Comparison of ENCODE assay signal across 13 mouse cellular contexts in the genomic region with DNA sequence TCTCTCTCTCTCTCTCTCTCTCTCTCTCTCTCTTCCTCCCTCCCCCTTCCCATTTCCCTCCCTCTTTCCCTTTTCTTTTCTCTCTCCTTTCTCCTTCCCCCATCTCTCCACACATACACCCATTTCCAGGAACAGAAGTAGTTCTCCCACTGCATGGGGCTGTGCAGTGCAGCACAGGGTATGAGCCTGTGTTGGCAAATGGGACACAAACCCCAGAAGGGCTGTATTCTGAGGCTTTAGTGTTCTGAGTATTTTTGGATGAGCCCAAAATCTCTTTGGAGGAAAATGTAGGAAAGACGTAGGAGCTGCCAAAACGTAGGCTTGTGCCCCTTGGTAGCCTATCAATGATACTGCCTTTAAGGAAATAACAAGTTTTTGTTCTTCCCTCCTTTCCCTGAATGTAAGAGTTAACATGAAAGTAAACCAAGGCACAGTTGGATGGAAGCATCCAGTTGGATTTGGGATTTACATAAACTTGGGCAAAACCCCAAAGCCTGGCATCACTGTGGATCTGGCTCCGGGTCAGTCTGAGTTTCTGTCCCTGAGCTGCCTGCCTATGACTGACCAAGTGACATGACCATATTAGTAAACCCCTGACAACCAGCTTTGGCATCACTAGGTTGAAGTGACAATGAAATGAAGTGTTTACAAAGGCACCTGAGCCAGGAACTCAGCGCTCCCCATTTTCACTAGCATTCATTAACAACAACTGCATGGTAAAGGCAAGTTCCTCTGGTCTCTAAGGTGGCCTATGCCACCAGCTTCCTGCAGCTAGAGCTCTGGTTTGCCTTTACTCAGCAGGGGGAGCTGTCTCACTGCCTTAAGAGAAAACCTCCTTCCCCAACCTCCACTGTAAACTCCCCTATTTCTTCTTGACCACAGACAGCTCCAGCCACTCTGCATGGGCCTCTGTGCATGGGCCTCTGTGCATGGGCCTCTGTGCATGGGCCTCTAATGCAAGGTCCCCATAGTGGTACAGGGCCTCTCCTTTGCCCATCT. TPM values are rescaled to one million over a fixed set of nuclear protein-coding genes. Genes with fewer than 3 reads are reported as not detected.
A peak's percentile ranks its signal among the peaks of the same experiment; 100 is the strongest.
DNase-seq lines count a peak whose midpoint lies in the region; ATAC-seq and TF ChIP-seq lines count a peak whose summit lies in the region.
"Had no signal": no experiment of that assay in that cellular context is flagged by ENCODE, and none has a peak within 500 bp of the region (broad histone marks: within the 10 kb centered on the region; RNA-seq: fewer than 3 reads in every experiment).

No protein-coding gene starts in this region.

- peak; percentile 89 for ATAC-seq in common myeloid progenitor, adult 5-6 weeks (replicated peaks; ENCODE audit: low read depth, poor library complexity, severe bottlenecking)

- no peaks in the 10 kb centered on the region for H3K27me3 ChIP-seq in kidney, adult 2 months (replicated peaks; ENCODE audit: control insufficient read depth, insufficient read depth, low read length)
- H3K27me3 ChIP-seq in ES-Bruce4 (ENCODE audit: control insufficient read depth, insufficient read depth, low read length, poor library complexity, severe bottlenecking): no peaks in the 10 kb centered on the region

- no peak overlapping the region for H3K27ac ChIP-seq in kidney, adult 2 months (ENCODE audit: insufficient read depth, low read depth, low read length)
- no peak overlapping the region for H3K27ac ChIP-seq in ES-Bruce4 (ENCODE audit: insufficient read depth, low read length)

- DNase-seq in kidney, adult 2 months: no peak
- no peak for DNase-seq in kidney, adult 9 months
- DNase-seq in naive thymus-derived CD4-positive, alpha-beta T cell, adult 2 months (ENCODE audit: low read depth): peak; percentile 62
- no peak for DNase-seq in adrenal gland, adult 8-10 months
- no peak for DNase-seq in adrenal gland, postnatal 36 days
- DNase-seq in adrenal gland, postnatal 4 days (ENCODE audit: low spot score in 2 of 2): no peak

- no peak for TF ChIP-seq EP300 in ES-Bruce4 (IDR thresholded peaks at IDR 0.05; ENCODE audit: insufficient read depth, low read depth, low read length)

- peak; percentile 42 for TF ChIP-seq CTCF in kidney, adult 2 months (conservative IDR thresholded peaks at IDR 0.05; ENCODE audit: insufficient read depth, insufficient read length, low read depth, low read length)
- peak; percentile 47 for TF ChIP-seq CTCF in ES-Bruce4 (IDR thresholded peaks at IDR 0.05; ENCODE audit: low read depth, low read length)

- H3K4me3 ChIP-seq in kidney, adult 2 months (ENCODE audit: insufficient read depth, low read depth, low read length): no peak overlapping the region
- no peak overlapping the region for H3K4me3 ChIP-seq in ES-Bruce4 (ENCODE audit: low read depth, low read length)
- H3K4me3 ChIP-seq: erythroblast, embryonic 14.5 days; myocyte had no signal

- WGBS in kidney, adult 2 months: 90% methylated on average over 4 of the region's 4 CpGs

- no peak for TF ChIP-seq POLR2A in kidney, adult 2 months (IDR thresholded peaks at IDR 0.05; ENCODE audit: low read depth, low read length)
- TF ChIP-seq POLR2A in ES-Bruce4 (IDR thresholded peaks at IDR 0.05; ENCODE audit: insufficient read depth, low read length): no peak

- H3K9ac ChIP-seq in ES-Bruce4 (ENCODE audit: low read depth, poor library complexity, severe bottlenecking): no peak overlapping the region

- H3K9me3 ChIP-seq in ES-Bruce4 (replicated peaks; ENCODE audit: control insufficient read depth, insufficient read depth, low read length, poor library complexity, severe bottlenecking): no peaks in the 10 kb centered on the region

- H3K4me1 ChIP-seq in kidney, adult 2 months (ENCODE audit: control insufficient read depth, insufficient read depth, low read length): no peaks in the 10 kb centered on the region
- no peaks in the 10 kb centered on the region for H3K4me1 ChIP-seq in ES-Bruce4 (ENCODE audit: control insufficient read depth, insufficient read depth, low read length)

- no peaks in the 10 kb centered on the region for H3K36me3 ChIP-seq in kidney, adult 2 months (ENCODE audit: control insufficient read depth, insufficient read depth, low read length)
- no peaks in the 10 kb centered on the region for H3K36me3 ChIP-seq in ES-Bruce4 (ENCODE audit: control insufficient read depth, insufficient read depth, low read length, poor library complexity, severe bottlenecking)

RNA-seq across cellular contexts. Expression of a gene that starts 23.5 kb away (rescaled TPM):
- polyA plus RNA-seq in kidney, adult 2 months (2012; rRNA removed): not detected in 2 replicates
- polyA plus RNA-seq in ES-Bruce4 (2011; ENCODE audit: insufficient read depth, insufficient read length, low read depth, missing spikeins): not detected in 2 replicates
- total RNA-seq in common myeloid progenitor, adult 5-6 weeks (2017): not detected in 2 replicates
- not detected for total RNA-seq in adrenal gland, adult 8-10 months (2022)
- not detected for total RNA-seq in adrenal gland, postnatal 36 days (2021)
- total RNA-seq in adrenal gland, postnatal 4 days (2021): not detected
- total RNA-seq: adrenal gland, adult 18-20 months; left cerebral cortex, postnatal 36 days had no signal
- polyA plus RNA-seq: erythroblast, embryonic 14.5 days; intestine, embryonic 14.5 days; myocyte had no signal

RNA-seq across cellular contexts. Expression of a gene that starts 58.3 kb away (rescaled TPM):
- polyA plus RNA-seq in kidney, adult 2 months (2012; rRNA removed): 2.9 and 4.0 TPM in 2 replicates
- not detected in 2 replicates for polyA plus RNA-seq in ES-Bruce4 (2011; ENCODE audit: insufficient read depth, insufficient read length, low read depth, missing spikeins)
- total RNA-seq in common myeloid progenitor, adult 5-6 weeks (2017): 1.8 and 3.1 TPM in 2 replicates
- 10 to 100 TPM; 37.1 to 76.7 (median 48.5) TPM for total RNA-seq in adrenal gland, adult 8-10 months (2022)
- 10 to 100 TPM; 24.3 to 26.1 TPM for total RNA-seq in adrenal gland, postnatal 36 days (2021)
- 10 to 100 TPM; 58.2 to 64.7 TPM for total RNA-seq in adrenal gland, postnatal 4 days (2021)
- polyA plus RNA-seq: erythroblast, embryonic 14.5 days had no signal
